Mouse (Mus musculus): ENCODE measurements at regions not wholly inside any gene's neighbourhood (a gene's known extent, or its start where the extent isn't known, plus 50 kb on each side); places are given as distances from the start of the nearest gene placed in this dataset.

- TF ChIP-seq GATA1 (IDR thresholded peaks at IDR 0.05; ENCODE audit: borderline replicate concordance, low read length) (no peak), FLI1 (IDR thresholded peaks at IDR 0.05; ENCODE audit: low read length) (no peak)
Measured at GRCm38 (mm10) chr15:41163643-41164358, 1029.6 kb downstream of the 9330182O14Rik start.

Data from megakaryocyte, embryonic 14.5 days (primary cell).